Mouse (Mus musculus) MEL (cell line): ENCODE measurements around the gene Gatad2b. TPM values are rescaled to one million over a fixed set of nuclear protein-coding genes. Genes with fewer than 3 reads are reported as not detected.

Experiments
- DNase-seq: peaks from one replicate; pipeline ENCODE4 v3.0.0; 2011; ENCODE audit warnings: low read depth, low spot score
- H3K27ac ChIP-seq: 2 replicates; pipeline ENCODE4 v1.5.1; 2012; ENCODE audit warnings: low read depth, mild to moderate bottlenecking, control low read depth, low read length, moderate library complexity; ENCODE audit not compliant: control insufficient read depth
- H3K27me3 ChIP-seq, 2 experiments: fragments of 150-350 bp in 1 of 2; sonication (generic) in 1 of 2; 2 replicates each; pipeline ENCODE4 v1.6.1; 2012; ENCODE audit warnings: low read length in 2 of 2, mild to moderate bottlenecking in 2 of 2, improper control_type of control experiment in 1 of 2, moderate library complexity in 1 of 2; ENCODE audit not compliant: insufficient read depth in 2 of 2, control insufficient read depth in 1 of 2
- H3K36me3 ChIP-seq, 2 experiments: 2 replicates each; pipeline ENCODE4 v1.6.1; 2012 to 2014; ENCODE audit warnings: low read length in 2 of 2, improper control_type of control experiment in 1 of 2, inconsistent platforms in 1 of 2, mild to moderate bottlenecking in 1 of 2; ENCODE audit not compliant: insufficient read depth in 2 of 2, control insufficient read depth in 1 of 2
- H3K4me1 ChIP-seq, 2 experiments: fragments of 150-350 bp in 1 of 2; sonication (generic) in 1 of 2; 2 replicates each; pipeline ENCODE4 v1.6.1; 2012; ENCODE audit warnings: low read length in 2 of 2, improper control_type of control experiment in 1 of 2, mild to moderate bottlenecking in 1 of 2; ENCODE audit not compliant: insufficient read depth in 2 of 2, control insufficient read depth in 1 of 2
- H3K4me3 ChIP-seq, 2 experiments: fragments of 150-350 bp in 1 of 2; sonication (generic) in 1 of 2; 2 replicates each; pipeline ENCODE4 v1.5.1; 2012; ENCODE audit warnings: low read depth in 2 of 2, low read length in 2 of 2, mild to moderate bottlenecking in 2 of 2, moderate library complexity in 2 of 2, control low read depth in 1 of 2, improper control_type of control experiment in 1 of 2; ENCODE audit not compliant: control insufficient read depth in 1 of 2, insufficient read depth in 1 of 2
- H3K79me2 ChIP-seq: 2 replicates; pipeline ENCODE4 v1.6.1; 2012; ENCODE audit warnings: mild to moderate bottlenecking, low read length, moderate library complexity; ENCODE audit not compliant: control insufficient read depth, poor library complexity, insufficient read depth
- H3K9ac ChIP-seq: 2 replicates; pipeline ENCODE4 v1.6.1; 2012; ENCODE audit warnings: low read depth, mild to moderate bottlenecking, control low read depth, low read length, moderate library complexity; ENCODE audit not compliant: control insufficient read depth, poor library complexity, severe bottlenecking
- H3K9me3 ChIP-seq: fragments of 150-350 bp; sonication (generic); replicated peaks from 2 replicates; pipeline ENCODE4 v1.6.1; 2012; ENCODE audit warnings: mild to moderate bottlenecking, low read length, improper control_type of control experiment, moderate library complexity; ENCODE audit not compliant: insufficient read depth
- BHLHE40 ChIP-seq: IDR thresholded peaks from 2 replicates; pipeline ENCODE4 v1.6.1; 2012; ENCODE audit warnings: low read depth, mild to moderate bottlenecking, inconsistent platforms, low read length, improper control_type of control experiment, borderline replicate concordance
- CHD1 ChIP-seq: IDR thresholded peaks from 2 replicates; pipeline ENCODE4 v1.6.1; 2012; ENCODE audit warnings: low read depth, mild to moderate bottlenecking, inconsistent platforms, low read length, improper control_type of control experiment
- CHD2 ChIP-seq: IDR thresholded peaks from 2 replicates; pipeline ENCODE4 v1.6.1; 2011; ENCODE audit warnings: low read length, improper control_type of control experiment
- CTCF ChIP-seq, 3 experiments: IDR thresholded peaks in 2 of 3; conservative IDR thresholded peaks in 1 of 3; 2 replicates each; pipeline ENCODE4 v1.5.1; 2011 to 2012; ENCODE audit warnings: low read length in 3 of 3, low read depth in 2 of 3, mild to moderate bottlenecking in 2 of 3, improper control_type of control experiment in 1 of 3, inconsistent platforms in 1 of 3, mixed read lengths in 1 of 3, moderate library complexity in 1 of 3; ENCODE audit not compliant: control insufficient read depth in 1 of 3, insufficient read depth in 1 of 3, poor library complexity in 1 of 3, severe bottlenecking in 1 of 3
- E2F4 ChIP-seq: IDR thresholded peaks from 2 replicates; pipeline ENCODE4 v1.6.1; 2011; ENCODE audit warnings: low read depth, low read length, improper control_type of control experiment, borderline replicate concordance
- ELF1 ChIP-seq: IDR thresholded peaks from 2 replicates; pipeline ENCODE4 v1.6.1; 2014; ENCODE audit warnings: low read depth, mild to moderate bottlenecking, inconsistent platforms, low read length, improper control_type of control experiment, moderate library complexity
- ETS1 ChIP-seq: IDR thresholded peaks from 2 replicates; pipeline ENCODE4 v1.6.1; 2012; ENCODE audit warnings: low read depth, mild to moderate bottlenecking, inconsistent platforms, low read length, improper control_type of control experiment, moderate library complexity
- GABPA ChIP-seq: IDR thresholded peaks from 2 replicates; pipeline ENCODE4 v1.6.1; 2012; ENCODE audit warnings: low read depth, mild to moderate bottlenecking, inconsistent platforms, low read length, improper control_type of control experiment, moderate library complexity
- GATA1 ChIP-seq: IDR thresholded peaks from 2 replicates; pipeline ENCODE4 v1.6.1; 2011; ENCODE audit warnings: low read depth, low read length, improper control_type of control experiment
- JUND ChIP-seq: IDR thresholded peaks from 2 replicates; pipeline ENCODE4 v1.6.1; 2011; ENCODE audit warnings: low read depth, mild to moderate bottlenecking, improper control_type of control experiment, low read length
- MAFK ChIP-seq: IDR thresholded peaks from 2 replicates; pipeline ENCODE4 v1.6.1; 2011; ENCODE audit warnings: low read depth, mild to moderate bottlenecking, low read length, improper control_type of control experiment, borderline replicate concordance
- MAX ChIP-seq: IDR thresholded peaks from 2 replicates; pipeline ENCODE4 v1.6.1; 2011; ENCODE audit warnings: low read length, improper control_type of control experiment
- MAZ ChIP-seq: IDR thresholded peaks from 2 replicates; pipeline ENCODE4 v1.6.1; 2012; ENCODE audit warnings: low read depth, mild to moderate bottlenecking, inconsistent platforms, low read length, improper control_type of control experiment
- NELFE ChIP-seq: IDR thresholded peaks from 2 replicates; pipeline ENCODE4 v1.6.1; 2011; ENCODE audit warnings: low read depth, low read length, improper control_type of control experiment
- RAD21 ChIP-seq: IDR thresholded peaks from 2 replicates; pipeline ENCODE4 v1.6.1; 2011; ENCODE audit warnings: mild to moderate bottlenecking, low read depth, low read length, improper control_type of control experiment
- SIN3A ChIP-seq: IDR thresholded peaks from 2 replicates; pipeline ENCODE4 v1.6.1; 2012; ENCODE audit warnings: low read length, improper control_type of control experiment, inconsistent platforms
- SMC3 ChIP-seq: IDR thresholded peaks from 2 replicates; pipeline ENCODE4 v1.6.1; 2011; ENCODE audit warnings: low read depth, low read length, improper control_type of control experiment
- TCF12 ChIP-seq: IDR thresholded peaks from 2 replicates; pipeline ENCODE4 v1.6.1; 2014; ENCODE audit warnings: low read depth, mild to moderate bottlenecking, inconsistent platforms, low read length, improper control_type of control experiment, moderate library complexity
- USF1 ChIP-seq: IDR thresholded peaks from 2 replicates; pipeline ENCODE4 v1.6.1; 2014; ENCODE audit warnings: low read depth, mild to moderate bottlenecking, inconsistent platforms, low read length, improper control_type of control experiment, moderate library complexity
- USF2 ChIP-seq, 2 experiments: IDR thresholded peaks; 2 replicates each; pipeline ENCODE4 v1.6.1; 2011 to 2012; ENCODE audit warnings: improper control_type of control experiment in 2 of 2, low read length in 2 of 2, borderline replicate concordance in 1 of 2, inconsistent platforms in 1 of 2, low read depth in 1 of 2, mild to moderate bottlenecking in 1 of 2; ENCODE audit not compliant: insufficient read depth in 1 of 2
- ZC3H11A ChIP-seq: IDR thresholded peaks from 2 replicates; pipeline ENCODE4 v1.6.1; 2012; ENCODE audit warnings: low read depth, mild to moderate bottlenecking, inconsistent platforms, low read length, improper control_type of control experiment
- ZKSCAN1 ChIP-seq: IDR thresholded peaks from 2 replicates; pipeline ENCODE4 v1.6.1; 2012; ENCODE audit warnings: low read depth, mild to moderate bottlenecking, inconsistent platforms, low read length, improper control_type of control experiment, moderate library complexity
- ZMIZ1 ChIP-seq: IDR thresholded peaks from 2 replicates; pipeline ENCODE4 v1.6.1; 2012; ENCODE audit warnings: low read depth, mild to moderate bottlenecking, inconsistent platforms, low read length, improper control_type of control experiment, moderate library complexity
- polyA plus RNA-seq, 2 experiments: library from polyadenylated mRNA; stranded (reverse) in 1 of 2; unstranded in 1 of 2; fragments of >175 nt in 1 of 2; fragments of >200 nt in 1 of 2; gene quantifications; 2 replicates each; pipeline versions ENCODE4 v1.2.1 to v1.2.4; 2012; ENCODE audit warnings: low replicate concordance in 2 of 2, low read depth in 1 of 2; ENCODE audit not compliant: insufficient read length in 2 of 2, insufficient read depth in 1 of 2, missing spikeins in 1 of 2
- total RNA-seq: library from RNA; depleted of rRNA; stranded (reverse); fragments of 300-350 nt; gene quantifications from 2 replicates; pipeline ENCODE4 v1.2.3, GENCODE M21; 2012

The Gatad2b gene
- total and polyA plus RNA-seq, 3 experiments, result 9.1 to 37.6 TPM; not detected in 1

GRCm38 (mm10) chr3:90412312-90413010, 119.5 kb downstream of the Gatad2b start:
- Histone ChIP-seq H3K79me2 (no peaks in the 10 kb centered on the region), H3K9ac (no peak overlapping the region), H3K27me3 (no peaks in the 10 kb centered on the region), H3K27ac (no peak overlapping the region), H3K36me3 (peaks cover 0 to 41% of the 10 kb centered on the region in 2 experiments; a peak in 2 of 4 replicates), H3K9me3 (no peaks in the 10 kb centered on the region), H3K4me1 (no peaks in the 10 kb centered on the region), H3K4me3 (no peak overlapping the region)
- peak; percentile 78 for DNase-seq
- TF ChIP-seq ZC3H11A (peak; percentile 60), CTCF (IDR thresholded peaks at IDR 0.05 in 2 of 3, conservative IDR thresholded peaks at IDR 0.05 in 1 of 3; ENCODE audit: control insufficient read depth in 1 of 3, insufficient read depth in 1 of 3, low read depth in 2 of 3, low read length in 3 of 3, poor library complexity in 1 of 3, severe bottlenecking in 1 of 3) (peak; percentile 93 to 99 (median 96)), SMC3 (peak; percentile 91), USF1 (no peak), RAD21 (peak; percentile 80), ZMIZ1 (no peak)

DNA sequence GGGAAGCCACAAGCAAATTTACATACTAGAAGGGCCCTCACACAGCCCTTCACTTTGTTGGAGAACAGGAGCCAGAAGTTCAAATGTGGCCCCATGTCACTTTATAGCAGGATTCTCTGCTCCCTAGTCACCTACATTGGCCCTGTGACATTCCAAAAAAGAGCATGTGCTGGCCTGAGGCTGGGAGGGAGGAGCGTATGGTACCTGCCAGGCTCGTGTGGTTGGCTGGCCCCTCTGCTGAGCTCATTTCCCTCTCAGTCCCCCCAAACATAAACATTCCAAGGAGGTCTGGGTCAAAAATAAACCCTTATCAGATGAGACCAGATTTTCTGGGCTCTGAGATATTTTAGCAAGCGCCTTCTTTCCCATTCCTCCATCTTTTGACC, 120.0 kb downstream of the Gatad2b start:
- Histone ChIP-seq H3K27ac (no peak overlapping the region), H3K79me2 (no peaks in the 10 kb centered on the region), H3K27me3 (no peaks in the 10 kb centered on the region), H3K9me3 (no peaks in the 10 kb centered on the region), H3K9ac (no peak overlapping the region), H3K4me3 (no peak overlapping the region), H3K4me1 (no peaks in the 10 kb centered on the region), H3K36me3 (peaks cover 0 to 39% of the 10 kb centered on the region in 2 experiments; a peak in 2 of 4 replicates)
- TF ChIP-seq MAX, result no peak
- TF ChIP-seq E2F4, result no peak
- no peak for TF ChIP-seq TCF12
- TF ChIP-seq CHD1, result no peak
- no peak for TF ChIP-seq USF2 (IDR thresholded peaks at IDR 0.05; ENCODE audit: borderline replicate concordance in 1 of 2, insufficient read depth in 1 of 2, low read depth in 1 of 2, low read length in 2 of 2)
- no peak for TF ChIP-seq RAD21
- TF ChIP-seq BHLHE40, result no peak
- no peak for TF ChIP-seq GABPA
- TF ChIP-seq SIN3A, result no peak
- TF ChIP-seq MAZ, result no peak
- TF ChIP-seq NELFE, result no peak
- no peak for TF ChIP-seq ELF1
- TF ChIP-seq MAFK, result no peak
- no peak for TF ChIP-seq CHD2
- TF ChIP-seq ETS1, result no peak
- no peak for TF ChIP-seq GATA1
- TF ChIP-seq ZKSCAN1, result no peak
- no peak for TF ChIP-seq JUND
- no peak for TF ChIP-seq CTCF (IDR thresholded peaks at IDR 0.05 in 2 of 3, conservative IDR thresholded peaks at IDR 0.05 in 1 of 3; ENCODE audit: control insufficient read depth in 1 of 3, insufficient read depth in 1 of 3, low read depth in 2 of 3, low read length in 3 of 3, poor library complexity in 1 of 3, severe bottlenecking in 1 of 3)
- no peak for DNase-seq
